Mouse (Mus musculus) lung, embryonic 14.5 days (tissue): ENCODE results near the gene Brms1. TPM values are rescaled to one million over a fixed set of nuclear protein-coding genes. Genes with fewer than 3 reads are reported as not detected.
A peak's percentile ranks its signal among the peaks of the same experiment; 100 is the strongest.

Experiments
- ATAC-seq: fragments of 200-750 bp; cut with Nextera tagmentation; 2 replicates; pipeline ENCODE4 v1.8.0; 2017; ENCODE audit warnings: mild to moderate bottlenecking, moderate TSS enrichment, moderate library complexity; ENCODE audit not compliant: insufficient read depth
- DNase-seq: peaks from one replicate; pipeline ENCODE4 v3.0.0-alpha.2; 2015
- H3K27ac ChIP-seq: fragments of 300-500 bp; sonication (generic); 2 replicates; pipeline ENCODE4 v1.5.1; 2014; ENCODE audit warnings: low read depth, mild to moderate bottlenecking, moderate library complexity
- H3K27me3 ChIP-seq: fragments of 300-500 bp; sonication (generic); 2 replicates; pipeline ENCODE4 v1.6.1; 2014; ENCODE audit warnings: low read length, control low read depth; ENCODE audit not compliant: insufficient read depth
- H3K36me3 ChIP-seq: fragments of 300-500 bp; sonication (generic); 2 replicates; pipeline ENCODE4 v1.6.1; 2014; ENCODE audit warnings: control low read depth; ENCODE audit not compliant: insufficient read depth
- H3K4me1 ChIP-seq: fragments of 300-500 bp; sonication (generic); 2 replicates; pipeline ENCODE4 v1.6.1; 2014; ENCODE audit warnings: antibody characterized with exemption, control low read depth; ENCODE audit not compliant: insufficient read depth
- H3K4me2 ChIP-seq: fragments of 300-500 bp; sonication (generic); 2 replicates; pipeline ENCODE4 v1.6.1; 2014; ENCODE audit warnings: mild to moderate bottlenecking
- H3K4me3 ChIP-seq: fragments of 300-500 bp; sonication (generic); 2 replicates; pipeline ENCODE4 v1.5.1; 2014; ENCODE audit warnings: low read depth, low read length
- H3K9ac ChIP-seq: fragments of 300-500 bp; sonication (generic); 2 replicates; pipeline ENCODE4 v1.6.1; 2014
- H3K9me3 ChIP-seq: fragments of 300-500 bp; sonication (generic); 2 replicates; pipeline ENCODE4 v1.6.1; 2016; ENCODE audit warnings: low read depth, low read length, control low read depth
- CTCF ChIP-seq: IDR thresholded peaks from 2 replicates; pipeline ENCODE4 v1.5.1; 2016; ENCODE audit warnings: antibody characterized with exemption, low read depth
- WGBS: fragments of 180-500 bp; shearing (Covaris S2); extraction: QIAGEN DNeasy Blood & Tissue Kit; methylation state at CpG from one replicate; pipeline ENCODE4 v1.1.7; 2014; 5-methylcytosine and 5-hydroxymethylcytosine counted together
- polyA plus RNA-seq: library from polyadenylated mRNA; unstranded; fragments of >200 nt; fragmentation: Nextera tagmentation; extraction: Ambion mirVana; gene quantifications from 2 replicates; pipeline ENCODE4 v1.2.1, GENCODE M21; 2014

Gene Brms1
- polyA plus RNA-seq, 1 experiment from 2014 or later = 43.4 TPM

- H3K4me1 ChIP-seq = peaks cover 36% of the 10 kb centered on the region
- H3K9ac ChIP-seq = no peak overlapping the region
- peak; percentile 69 for DNase-seq
Measured at GRCm38 (mm10) chr19:5065104-5065503, 23.9 kb downstream of the Brms1 start.

GRCm38 (mm10) chr19:5067040-5067799, 26.1 kb downstream of the Brms1 start:
- DNase-seq = peak; percentile 77
- peak overlapping the region; percentile 95 for H3K27ac ChIP-seq
- peaks cover 27% of the 10 kb centered on the region for H3K4me1 ChIP-seq
- no peak for TF ChIP-seq CTCF
- 4% methylated on average over 15 of the region's 15 CpGs for WGBS
- peaks cover 32% of the 10 kb centered on the region; the same call in 1 of the 2 replicates for H3K27me3 ChIP-seq
- no peaks in the 10 kb centered on the region for H3K9me3 ChIP-seq
- H3K4me3 ChIP-seq = peak overlapping the region; percentile 62
- no peaks in the 10 kb centered on the region for H3K36me3 ChIP-seq
- peak overlapping the region; percentile 76 for H3K9ac ChIP-seq
- ATAC-seq = peak; percentile 2
- H3K4me2 ChIP-seq = peak overlapping the region; percentile 77

More at GRCm38 (mm10) chr19:5065104-5065503, 23.9 kb downstream of the Brms1 start:
- no peak for ATAC-seq
- Histone ChIP-seq H3K9me3 (no peaks in the 10 kb centered on the region), H3K27ac (peak overlapping the region; percentile 2; the same call in 1 of the 2 replicates), H3K36me3 (no peaks in the 10 kb centered on the region), H3K4me2 (0 out of 2 replicates have a peak overlapping the region, but pooled peaks have one; percentile 10), H3K4me3 (no peak overlapping the region), H3K27me3 (peaks cover 24% of the 10 kb centered on the region; the same call in 1 of the 2 replicates)
- WGBS = 27% methylated on average over 7 of the region's 7 CpGs
- no peak for TF ChIP-seq CTCF

- ATAC-seq (peak; percentile 74), DNase-seq (peak; percentile 92)
- peak within 1 kb of the TSS; percentile 76 for H3K9ac ChIP-seq
- TF ChIP-seq CTCF = no peak
- peak within 1 kb of the TSS; percentile 95 for H3K27ac ChIP-seq
- H3K36me3 ChIP-seq = no peaks in the 10 kb centered on the region
- H3K4me1 ChIP-seq = peaks cover 27% of the 10 kb centered on the region
- peak within 1 kb of the TSS; percentile 62 for H3K4me3 ChIP-seq
- H3K9me3 ChIP-seq = no peaks in the 10 kb centered on the region
- H3K27me3 ChIP-seq = peaks cover 32% of the 10 kb centered on the region; the same call in 1 of the 2 replicates
- 1% methylated on average over 56 of the region's 56 CpGs for WGBS
- H3K4me2 ChIP-seq = peak within 1 kb of the TSS; percentile 77
Measured at GRCm38 (mm10) chr19:5067867-5068569, 26.9 kb downstream of the Brms1 start, which contains the start of gene Cd248. Cd248 (plus strand) TSS chr19:5068078.

- ATAC-seq (no peak), DNase-seq (peak; percentile 41)
- Histone ChIP-seq H3K9ac (peak overlapping the region; percentile 76), H3K4me3 (peak overlapping the region; percentile 62), H3K4me2 (peak overlapping the region; percentile 77), H3K36me3 (no peaks in the 10 kb centered on the region), H3K4me1 (peaks cover 27% of the 10 kb centered on the region), H3K27me3 (peaks cover 32% of the 10 kb centered on the region; the same call in 1 of the 2 replicates), H3K9me3 (no peaks in the 10 kb centered on the region), H3K27ac (peak overlapping the region; percentile 95; the same call in 1 of the 2 replicates)
- peak; percentile 33; the same call in 1 of the 2 replicates for TF ChIP-seq CTCF
- 22% methylated on average over 21 of the region's 21 CpGs for WGBS
Measured at GRCm38 (mm10) chr19:5068570-5069234, 27.5 kb downstream of the Brms1 start.

- Histone ChIP-seq H3K4me3 (peak overlapping the region; percentile 62), H3K4me2 (peak overlapping the region; percentile 77), H3K9ac (peak overlapping the region; percentile 76), H3K36me3 (no peaks in the 10 kb centered on the region), H3K27ac (no peak overlapping the region), H3K9me3 (no peaks in the 10 kb centered on the region), H3K4me1 (peaks cover 27% of the 10 kb centered on the region), H3K27me3 (peaks cover 32% of the 10 kb centered on the region; the same call in 1 of the 2 replicates)
- TF ChIP-seq CTCF = no peak
- DNase-seq (no peak), ATAC-seq (no peak)
- WGBS = 71% methylated on average over 5 of the region's 5 CpGs
Measured at GRCm38 (mm10) chr19:5069486-5069885, 28.3 kb downstream of the Brms1 start.

GRCm38 (mm10) chr19:5069978-5070377, 28.8 kb downstream of the Brms1 start:
- peaks cover 24% of the 10 kb centered on the region for H3K4me1 ChIP-seq

More at GRCm38 (mm10) chr19:5069978-5070377, 28.8 kb downstream of the Brms1 start:
- Histone ChIP-seq H3K27ac (peak overlapping the region; percentile 5; the same call in 1 of the 2 replicates), H3K9ac (peak overlapping the region; percentile 57), H3K36me3 (no peaks in the 10 kb centered on the region), H3K4me2 (peak overlapping the region; percentile 77), H3K4me3 (peak overlapping the region; percentile 62), H3K9me3 (no peaks in the 10 kb centered on the region), H3K27me3 (peaks cover 32% of the 10 kb centered on the region; the same call in 1 of the 2 replicates)
- no peak for ATAC-seq
- no peak for DNase-seq
- no peak for TF ChIP-seq CTCF
- 74% methylated on average over 7 of the region's 7 CpGs for WGBS
